Mouse (Mus musculus) MN1 (cell line): ENCODE data around the gene Opa1.
A peak's percentile ranks its signal among the peaks of the same experiment; 100 is the strongest.

ENCODE experiments used
- DNase-seq: peaks from one replicate; pipeline ENCODE4 v3.0.0-alpha.2; 2016; ENCODE audit warnings: low spot score

The Opa1 gene

GRCm38 (mm10) chr16:29656187-29656825, 77.2 kb downstream of the Opa1 start:
- no peak for DNase-seq

- no peak for DNase-seq
Observed at GRCm38 (mm10) chr16:29656901-29657300, 77.8 kb downstream of the Opa1 start.

GRCm38 (mm10) chr16:29657650-29658548, 78.8 kb downstream of the Opa1 start:
- no peak for DNase-seq

GRCm38 (mm10) chr16:29659101-29659810, 80.1 kb downstream of the Opa1 start:
- no peak for DNase-seq

- DNase-seq, result no peak
Observed at GRCm38 (mm10) chr16:29663042-29663758, 84.1 kb downstream of the Opa1 start.

GRCm38 (mm10) chr16:29664392-29664791, 85.3 kb downstream of the Opa1 start:
- no peak for DNase-seq

GRCm38 (mm10) chr16:29666991-29667701, 88.0 kb downstream of the Opa1 start:
- no peak for DNase-seq

- DNase-seq, result no peak
Observed at GRCm38 (mm10) chr16:29667702-29668061, 88.5 kb downstream of the Opa1 start.

GRCm38 (mm10) chr16:29668451-29668850, 89.3 kb downstream of the Opa1 start:
- DNase-seq, result no peak

GRCm38 (mm10) chr16:29670806-29671205, 91.7 kb downstream of the Opa1 start:
- DNase-seq, result no peak

- no peak for DNase-seq
Observed at GRCm38 (mm10) chr16:29673230-29673629, 94.1 kb downstream of the Opa1 start.

- no peak for DNase-seq
Observed at GRCm38 (mm10) chr16:29679607-29680006, 100.5 kb downstream of the Opa1 start.

GRCm38 (mm10) chr16:29680548-29681175, 101.5 kb downstream of the Opa1 start:
- no peak for DNase-seq

- DNase-seq, result peak; percentile 20
Observed at GRCm38 (mm10) chr16:29682555-29683431, 103.7 kb downstream of the Opa1 start.

GRCm38 (mm10) chr16:29683563-29683962, 104.4 kb downstream of the Opa1 start:
- peak; percentile 61 for DNase-seq

- DNase-seq, result no peak
Observed at GRCm38 (mm10) chr16:29684111-29684510, 105.0 kb downstream of the Opa1 start.

GRCm38 (mm10) chr16:29684641-29685040, 105.5 kb downstream of the Opa1 start:
- no peak for DNase-seq

GRCm38 (mm10) chr16:29686141-29686540, 107.0 kb downstream of the Opa1 start:
- DNase-seq, result no peak

- no peak for DNase-seq
Observed at GRCm38 (mm10) chr16:29687987-29688885, 109.1 kb downstream of the Opa1 start.
